Mouse (Mus musculus) cortical plate, adult 2 months (tissue): ENCODE measurements around the gene Alg13.

Experiments
- CTCF ChIP-seq: fragments of 200-500 bp; IDR thresholded peaks from 2 replicates; pipeline ENCODE4 v1.5.1; 2011; ENCODE audit warnings: mild to moderate bottlenecking, control low read depth, low read length; ENCODE audit not compliant: insufficient read depth; ENCODE audit errors: extremely low read depth
- POLR2A ChIP-seq: fragments of 200-500 bp; IDR thresholded peaks from 2 replicates; pipeline ENCODE4 v1.6.1; 2011; ENCODE audit warnings: mild to moderate bottlenecking, low read length, control low read depth; ENCODE audit not compliant: insufficient read depth; ENCODE audit errors: extremely low read depth

DNA sequence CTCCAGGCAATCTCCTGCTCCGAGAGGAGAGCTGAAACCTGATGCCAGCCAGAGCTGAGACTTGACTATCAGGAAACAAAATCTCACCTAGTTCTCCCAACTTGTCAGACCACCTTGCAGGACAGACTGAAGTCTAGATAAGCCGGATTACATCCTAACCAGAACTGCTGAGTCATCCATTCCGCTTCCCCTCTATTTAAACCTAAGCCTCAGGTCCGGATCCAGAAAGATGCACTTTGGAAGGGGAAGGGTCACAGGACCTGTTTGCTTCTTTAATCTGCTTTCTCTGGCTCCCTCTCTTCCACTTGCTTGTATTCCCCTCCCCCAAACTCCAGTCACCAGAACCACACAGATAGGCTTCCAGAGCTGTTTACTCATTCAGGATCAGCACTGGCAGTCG, 2.6 kb upstream of the Alg13 start:
- no peak for TF ChIP-seq CTCF
- no peak for TF ChIP-seq POLR2A
